8 mouse cellular contexts compared by ENCODE assay signal in the genomic region with DNA sequence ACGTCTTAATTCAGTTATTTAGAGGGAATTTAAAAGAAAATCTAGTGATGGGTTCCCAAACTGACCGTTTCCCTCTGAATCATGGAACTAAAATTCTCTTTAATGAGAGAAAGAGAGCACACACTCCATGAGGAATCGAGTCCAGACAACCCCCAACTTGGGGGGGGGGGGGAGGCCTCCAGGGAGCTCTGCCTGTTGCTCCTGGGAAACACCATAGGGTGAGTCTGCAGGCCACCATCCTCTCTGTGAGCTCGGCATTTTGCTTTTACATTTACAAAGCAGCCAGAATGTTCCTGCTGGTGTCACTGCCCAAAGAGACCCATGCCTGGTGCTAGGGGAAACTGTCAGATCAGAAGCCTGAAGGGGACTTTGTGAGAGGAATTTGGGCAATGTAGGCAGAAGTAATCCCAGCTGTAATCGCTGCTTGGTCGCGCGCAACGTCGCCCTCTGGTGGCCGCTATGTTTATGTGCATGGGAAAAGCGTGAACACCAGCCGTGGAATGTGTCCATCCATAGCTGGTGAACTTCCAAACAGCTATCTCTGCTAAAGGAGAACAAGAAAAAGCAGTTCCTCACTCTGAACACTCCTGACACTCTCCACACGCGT.
DNase-seq lines count a peak whose midpoint lies in the region; ATAC-seq and TF ChIP-seq lines count a peak whose summit lies in the region.

No protein-coding gene starts in this region.

- WGBS in forebrain, embryonic 13.5 days, result 13% methylated on average over 15 of the region's 15 CpGs
- WGBS in heart, postnatal 0 days, result 13% methylated on average over 15 of the region's 15 CpGs
- WGBS in lung, embryonic 15.5 days, result 12% methylated on average over 15 of the region's 15 CpGs

- DNase-seq in c-Kit-positive CD71-positive TER-119-negative erythroid progenitor cells, embryonic 14.5 days (ENCODE audit: low read depth), result peak; percentile 9
- DNase-seq in heart, postnatal 0 days (ENCODE audit: low spot score), result peak; percentile 53
- DNase-seq in kidney, postnatal 36 days, result peak; percentile 63 to 88
- DNase-seq in ovary, postnatal 10 days (ENCODE audit: low spot score), result peak; percentile 58
- DNase-seq in thymus, postnatal 14 days, result peak; percentile 64

- no peaks in the 10 kb centered on the region for H3K36me3 ChIP-seq in E14TG2a.4 (ENCODE audit: insufficient read depth, low read length)
- no peaks in the 10 kb centered on the region for H3K36me3 ChIP-seq in forebrain, embryonic 13.5 days (ENCODE audit: poor library complexity, severe bottlenecking)
- no peaks in the 10 kb centered on the region for H3K36me3 ChIP-seq in heart, postnatal 0 days (replicated peaks; ENCODE audit: control insufficient read depth, insufficient read depth, low read length)
- H3K36me3 ChIP-seq in lung, embryonic 15.5 days, result no peaks in the 10 kb centered on the region

- no peak for TF ChIP-seq EP300 in heart, postnatal 0 days (IDR thresholded peaks at IDR 0.05; ENCODE audit: low read depth)

- no peaks in the 10 kb centered on the region for H3K9me3 ChIP-seq in E14TG2a.4 (ENCODE audit: low read length)
- no peaks in the 10 kb centered on the region for H3K9me3 ChIP-seq in forebrain, embryonic 13.5 days (replicated peaks)
- H3K9me3 ChIP-seq in heart, postnatal 0 days (replicated peaks; ENCODE audit: control insufficient read depth, low read length), result no peaks in the 10 kb centered on the region
- no peaks in the 10 kb centered on the region for H3K9me3 ChIP-seq in lung, embryonic 15.5 days

- no peak overlapping the region for H3K27ac ChIP-seq in forebrain, embryonic 13.5 days
- no peak overlapping the region for H3K27ac ChIP-seq in heart, postnatal 0 days (ENCODE audit: low read depth)
- no peak overlapping the region for H3K27ac ChIP-seq in lung, embryonic 15.5 days

- H3K4me1 ChIP-seq in E14TG2a.4 (replicated peaks; ENCODE audit: low read depth, low read length), result peaks cover 3% of the 10 kb centered on the region; the same call in 1 of the 2 replicates
- peaks cover 4% of the 10 kb centered on the region; the same call in 1 of the 2 replicates for H3K4me1 ChIP-seq in forebrain, embryonic 13.5 days
- no peaks in the 10 kb centered on the region for H3K4me1 ChIP-seq in heart, postnatal 0 days (ENCODE audit: control insufficient read depth, insufficient read depth)
- H3K4me1 ChIP-seq in lung, embryonic 15.5 days, result no peaks in the 10 kb centered on the region

- H3K27me3 ChIP-seq in E14TG2a.4 (ENCODE audit: insufficient read depth, low read length), result peaks cover 8% of the 10 kb centered on the region; the same call in 1 of the 2 replicates
- H3K27me3 ChIP-seq in forebrain, embryonic 13.5 days, result no peaks in the 10 kb centered on the region
- H3K27me3 ChIP-seq in heart, postnatal 0 days (ENCODE audit: control insufficient read depth, insufficient read depth, low read length), result no peaks in the 10 kb centered on the region
- H3K27me3 ChIP-seq in lung, embryonic 15.5 days, result no peaks in the 10 kb centered on the region

- peak; percentile 55 for TF ChIP-seq CTCF in E14TG2a.4 (conservative IDR thresholded peaks at IDR 0.05; ENCODE audit: low read length)
- TF ChIP-seq CTCF in heart, postnatal 0 days (IDR thresholded peaks at IDR 0.05; ENCODE audit: low read depth), result peak; percentile 94

- peak; percentile 85 for ATAC-seq in forebrain, embryonic 13.5 days
- ATAC-seq in heart, postnatal 0 days (ENCODE audit: insufficient read depth, low read depth), result peak; percentile 33
- peak; percentile 69; the same call in 1 of the 2 replicates for ATAC-seq in lung, embryonic 15.5 days (ENCODE audit: borderline replicate concordance, extremely low read depth, low FRiP score, low TSS enrichment)

- H3K4me2 ChIP-seq in forebrain, embryonic 13.5 days, result no peak overlapping the region
- H3K4me2 ChIP-seq in heart, postnatal 0 days (ENCODE audit: low read depth, low read length), result no peak overlapping the region
- no peak overlapping the region for H3K4me2 ChIP-seq in lung, embryonic 15.5 days

- no peak overlapping the region for H3K4me3 ChIP-seq in E14TG2a.4 (replicated peaks; ENCODE audit: low read length)
- H3K4me3 ChIP-seq in forebrain, embryonic 13.5 days, result no peak overlapping the region
- H3K4me3 ChIP-seq in heart, postnatal 0 days (ENCODE audit: low read depth, low read length), result no peak overlapping the region
- H3K4me3 ChIP-seq in lung, embryonic 15.5 days, result no peak overlapping the region

- no peak overlapping the region for H3K9ac ChIP-seq in forebrain, embryonic 13.5 days
- no peak overlapping the region for H3K9ac ChIP-seq in heart, postnatal 0 days (replicated peaks; ENCODE audit: low read depth, low read length)
- no peak overlapping the region for H3K9ac ChIP-seq in lung, embryonic 15.5 days

Comparison
In these comparisons a context has a peak if more than half of its experiments do, and no peak if none do; other contexts are left out.
1. DNase-seq: peak in every context shown above with its lines; median percentile 76 in kidney, postnatal 36 days; 64 in thymus, postnatal 14 days; 58 in ovary, postnatal 10 days; 53 in heart, postnatal 0 days; 9 in c-Kit-positive CD71-positive TER-119-negative erythroid progenitor cells, embryonic 14.5 days.
2. ATAC-seq: peak in every context shown above with its lines; median percentile 85 in forebrain, embryonic 13.5 days; 69 in lung, embryonic 15.5 days; 33 in heart, postnatal 0 days.